Mouse (Mus musculus) heart, postnatal 0 days (tissue): ENCODE measurements around the gene Asprv1. TPM values are rescaled to one million over a fixed set of nuclear protein-coding genes. Genes with fewer than 3 reads are reported as not detected.

Experiments
- ATAC-seq: fragments of 200-750 bp; cut with Nextera tagmentation; 2 replicates; pipeline ENCODE4 v1.8.0; 2017; ENCODE audit warnings: low read depth, moderate number of reproducible peaks, moderate library complexity; ENCODE audit not compliant: insufficient read depth
- DNase-seq: peaks from one replicate; pipeline ENCODE4 v3.0.0-alpha.2; 2016; ENCODE audit warnings: low spot score
- H3K27ac ChIP-seq: fragments of 300-500 bp; sonication (generic); 2 replicates; pipeline ENCODE4 v1.5.1; 2014; ENCODE audit warnings: low read depth, mild to moderate bottlenecking
- H3K27me3 ChIP-seq: fragments of 300-500 bp; sonication (generic); 2 replicates; pipeline ENCODE4 v1.6.1; 2014; ENCODE audit warnings: low read length, mixed read lengths; ENCODE audit not compliant: control insufficient read depth, insufficient read depth
- H3K36me3 ChIP-seq: fragments of 300-500 bp; sonication (generic); replicated peaks from 2 replicates; pipeline ENCODE4 v1.6.1; 2014; ENCODE audit warnings: low read length, mixed read lengths; ENCODE audit not compliant: control insufficient read depth, insufficient read depth
- H3K4me1 ChIP-seq: fragments of 300-500 bp; sonication (generic); 2 replicates; pipeline ENCODE4 v1.6.1; 2014; ENCODE audit warnings: antibody characterized with exemption; ENCODE audit not compliant: control insufficient read depth, insufficient read depth
- H3K4me2 ChIP-seq: fragments of 300-500 bp; sonication (generic); 2 replicates; pipeline ENCODE4 v1.6.1; 2014; ENCODE audit warnings: low read depth, mild to moderate bottlenecking, low read length, moderate library complexity
- H3K4me3 ChIP-seq: fragments of 300-500 bp; sonication (generic); 2 replicates; pipeline ENCODE4 v1.5.1; 2014; ENCODE audit warnings: low read depth, low read length
- H3K9ac ChIP-seq: fragments of 300-500 bp; sonication (generic); replicated peaks from 2 replicates; pipeline ENCODE4 v1.6.1; 2014; ENCODE audit warnings: low read depth, low read length, mixed read lengths
- H3K9me3 ChIP-seq: fragments of 300-500 bp; sonication (generic); replicated peaks from 2 replicates; pipeline ENCODE4 v1.6.1; 2016; ENCODE audit warnings: low read length; ENCODE audit not compliant: control insufficient read depth
- CTCF ChIP-seq: IDR thresholded peaks from 2 replicates; pipeline ENCODE4 v1.5.1; 2016; ENCODE audit warnings: antibody characterized with exemption, control low read depth, low read depth
- EP300 ChIP-seq: IDR thresholded peaks from 2 replicates; pipeline ENCODE4 v1.6.1; 2016; ENCODE audit warnings: antibody characterized with exemption, low read depth
- WGBS: fragments of 180-500 bp; shearing (Covaris S2); extraction: QIAGEN DNeasy Blood & Tissue Kit; methylation state at CpG from one replicate; pipeline ENCODE4 v1.1.7; 2014; 5-methylcytosine and 5-hydroxymethylcytosine counted together
- polyA plus RNA-seq: library from polyadenylated mRNA; unstranded; fragments of >200 nt; fragmentation: Nextera tagmentation; extraction: Ambion mirVana; gene quantifications from 2 replicates; pipeline ENCODE4 v1.2.1, GENCODE M21; 2015
- total RNA-seq: library from RNA; depleted of rRNA; stranded (reverse); fragments of >200 nt; gene quantifications from 2 replicates; pipeline ENCODE4 v1.2.3, GENCODE M21; 2014; ENCODE audit warnings: low replicate concordance; rRNA removed

Asprv1 gene
- total RNA-seq (0.38 and 3.1 TPM in 2 replicates), polyA plus RNA-seq (0.32 and 0.36 TPM in 2 replicates)

GRCm38 (mm10) chr6:86627946-86628345 is at the start of gene Asprv1:
Gene Asprv1, plus strand, starts transcription at chr6:86628164.
- no peak for TF ChIP-seq CTCF
- WGBS: 63% methylated on average over 10 of the region's 10 CpGs
- ATAC-seq (no peak), DNase-seq (no peak)
- peaks cover 13% of the 10 kb centered on the region; the same call in 1 of the 2 replicates for H3K4me1 ChIP-seq
- no peaks in the 10 kb centered on the region for H3K9me3 ChIP-seq
- H3K27ac ChIP-seq: no peak within 1 kb of the TSS
- no peak within 1 kb of the TSS for H3K4me2 ChIP-seq
- H3K36me3 ChIP-seq: no peaks in the 10 kb centered on the region
- H3K4me3 ChIP-seq: no peak within 1 kb of the TSS
- H3K27me3 ChIP-seq: no peaks in the 10 kb centered on the region
- no peak within 1 kb of the TSS for H3K9ac ChIP-seq

GRCm38 (mm10) chr6:86578396-86578795 is 49.6 kb upstream of the Asprv1 start:
- WGBS: 48% methylated on average over 2 of the region's 2 CpGs
- Histone ChIP-seq H3K36me3 (no peaks in the 10 kb centered on the region), H3K4me3 (no peak overlapping the region), H3K9me3 (no peaks in the 10 kb centered on the region), H3K27ac (0 out of 2 replicates have a peak overlapping the region, but pooled peaks have one; percentile 21), H3K9ac (no peak overlapping the region), H3K27me3 (no peaks in the 10 kb centered on the region), H3K4me1 (peaks cover 7% of the 10 kb centered on the region; the same call in 1 of the 2 replicates), H3K4me2 (no peak overlapping the region)
- DNase-seq (no peak), ATAC-seq (no peak)
- no peak for TF ChIP-seq EP300
- no peak for TF ChIP-seq CTCF

GRCm38 (mm10) chr6:86579066-86579784 is 48.7 kb upstream of the Asprv1 start:
- Histone ChIP-seq H3K4me1 (peaks cover 15% of the 10 kb centered on the region), H3K27ac (no peak overlapping the region)
- 71% methylated on average over 2 of the region's 2 CpGs for WGBS

GRCm38 (mm10) chr6:86579926-86580325 is 48.0 kb upstream of the Asprv1 start:
- no peaks in the 10 kb centered on the region for H3K36me3 ChIP-seq
- no peak overlapping the region for H3K27ac ChIP-seq
- H3K4me2 ChIP-seq: no peak overlapping the region
- no peak for TF ChIP-seq CTCF
- no peak for TF ChIP-seq EP300
- no peak overlapping the region for H3K4me3 ChIP-seq
- peaks cover 20% of the 10 kb centered on the region for H3K4me1 ChIP-seq
- no peaks in the 10 kb centered on the region for H3K27me3 ChIP-seq
- DNase-seq (no peak), ATAC-seq (no peak)
- H3K9ac ChIP-seq: no peak overlapping the region
- no peaks in the 10 kb centered on the region for H3K9me3 ChIP-seq
- WGBS: 100% methylated on average over 3 of the region's 3 CpGs

More at GRCm38 (mm10) chr6:86579066-86579784, 48.7 kb upstream of the Asprv1 start:
- DNase-seq: no peak
- ATAC-seq: no peak
- Histone ChIP-seq H3K36me3 (no peaks in the 10 kb centered on the region), H3K4me3 (no peak overlapping the region), H3K9me3 (no peaks in the 10 kb centered on the region), H3K9ac (no peak overlapping the region), H3K27me3 (no peaks in the 10 kb centered on the region), H3K4me2 (no peak overlapping the region)
- TF ChIP-seq EP300: no peak
- no peak for TF ChIP-seq CTCF

- WGBS: 85% methylated on average over 3 of the region's 3 CpGs
- Histone ChIP-seq H3K9me3 (no peaks in the 10 kb centered on the region), H3K27ac (no peak overlapping the region)
Measured at GRCm38 (mm10) chr6:86583141-86583540, 44.8 kb upstream of the Asprv1 start.

More at GRCm38 (mm10) chr6:86583141-86583540, 44.8 kb upstream of the Asprv1 start:
- H3K36me3 ChIP-seq: no peaks in the 10 kb centered on the region
- ATAC-seq: no peak
- no peak overlapping the region for H3K9ac ChIP-seq
- no peak for DNase-seq
- peaks cover 29% of the 10 kb centered on the region for H3K4me1 ChIP-seq
- H3K27me3 ChIP-seq: no peaks in the 10 kb centered on the region
- TF ChIP-seq CTCF: no peak
- TF ChIP-seq EP300: no peak
- no peak overlapping the region for H3K4me3 ChIP-seq
- H3K4me2 ChIP-seq: no peak overlapping the region
